In the genomic region with DNA sequence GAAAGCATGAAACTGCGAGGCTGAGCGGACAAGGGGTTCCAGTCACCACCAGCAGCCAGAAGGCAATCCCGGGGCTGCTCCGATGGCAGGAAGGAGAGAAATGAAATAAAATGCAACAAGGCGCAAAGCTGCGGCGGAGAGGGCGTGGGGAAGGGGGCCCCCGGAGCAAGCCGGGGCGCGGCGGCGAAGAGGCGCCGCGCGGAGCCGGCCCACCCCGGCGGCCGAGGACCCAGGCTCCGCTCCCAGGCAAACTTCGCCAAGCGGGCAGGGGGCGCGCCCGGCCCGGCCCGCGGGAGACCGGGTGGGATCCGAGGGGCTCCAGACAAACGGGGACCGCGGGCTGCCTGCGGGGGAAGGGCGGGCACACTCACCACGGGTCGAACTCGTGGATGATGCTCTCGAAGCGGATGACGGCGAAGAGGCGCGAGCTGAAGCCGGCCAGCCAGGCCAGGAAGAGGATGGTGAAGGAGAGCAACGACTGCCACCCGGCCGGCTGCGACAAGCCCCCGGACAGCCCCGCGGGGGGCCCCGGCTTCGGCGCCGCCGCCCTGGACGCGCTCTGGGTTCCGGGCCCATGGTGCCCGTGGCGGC, we compare ENCODE assay signal across 8 mouse cellular contexts. TPM values are rescaled to one million over a fixed set of nuclear protein-coding genes. Genes with fewer than 3 reads are reported as not detected.
DNase-seq lines count a peak whose midpoint lies in the region; ATAC-seq lines count a peak whose summit lies in the region.

No protein-coding gene starts in this region.

- peaks cover 48% of the 10 kb centered on the region for H3K4me1 ChIP-seq in forebrain, embryonic 10.5 days
- peaks cover 45% of the 10 kb centered on the region for H3K4me1 ChIP-seq in neural tube, embryonic 13.5 days (replicated peaks)

- peak overlapping the region; percentile 80 for H3K4me2 ChIP-seq in neural tube, embryonic 13.5 days

- peak overlapping the region; percentile 99 for H3K4me3 ChIP-seq in forebrain, embryonic 10.5 days
- H3K4me3 ChIP-seq in neural tube, embryonic 13.5 days: peak overlapping the region; percentile 99

- WGBS in forebrain, embryonic 10.5 days: under 1% methylated on average over 65 of the region's 65 CpGs
- under 1% methylated on average over 65 of the region's 65 CpGs for WGBS in neural tube, embryonic 13.5 days

- peak overlapping the region; percentile 99 for H3K27ac ChIP-seq in forebrain, embryonic 10.5 days
- H3K27ac ChIP-seq in neural tube, embryonic 13.5 days (replicated peaks): peak overlapping the region; percentile 96

- no peaks in the 10 kb centered on the region for H3K9me3 ChIP-seq in forebrain, embryonic 10.5 days
- H3K9me3 ChIP-seq in neural tube, embryonic 13.5 days: no peaks in the 10 kb centered on the region

- H3K9ac ChIP-seq in neural tube, embryonic 13.5 days: peak overlapping the region; percentile 99

- H3K27me3 ChIP-seq in forebrain, embryonic 10.5 days (ENCODE audit: poor library complexity, severe bottlenecking): no peaks in the 10 kb centered on the region
- no peaks in the 10 kb centered on the region for H3K27me3 ChIP-seq in neural tube, embryonic 13.5 days

- DNase-seq in left cerebral cortex, adult 8-10 months (ENCODE audit: low spot score in 2 of 2): peak; percentile 36 to 40
- DNase-seq in left cerebral cortex, adult 9 months (ENCODE audit: low spot score in 2 of 2): no peak
- peak; percentile 51 for DNase-seq in R1 (ENCODE audit: low read depth, low spot score)
- no peak for DNase-seq in forebrain, embryonic 10.5 days (ENCODE audit: extremely low spot score, low spot score)
- peak; percentile 51 for DNase-seq in liver
- DNase-seq in spleen, adult 12 weeks (ENCODE audit: low spot score): no peak
- DNase-seq in left cerebral cortex, postnatal 10 days (ENCODE audit: extremely low spot score in 1 of 2, low spot score in 2 of 2): no peak

- ATAC-seq in neural tube, embryonic 13.5 days (ENCODE audit: low read depth): peak; percentile 9; the same call in 1 of the 2 replicates

- no peaks in the 10 kb centered on the region for H3K36me3 ChIP-seq in forebrain, embryonic 10.5 days (replicated peaks)
- H3K36me3 ChIP-seq in neural tube, embryonic 13.5 days: no peaks in the 10 kb centered on the region

- intact Hi-C loops in left cerebral cortex, postnatal 10 days (cut with DNase I): no loop called here

RNA-seq across cellular contexts. Expression of a gene that starts 0.7 kb away (rescaled TPM):
- 10 to 100 TPM; 73.3 to 82.4 (median 75.2) TPM for total RNA-seq in left cerebral cortex, adult 8-10 months (2022)
- polyA plus RNA-seq in forebrain, embryonic 10.5 days (2016; fragmentation: Nextera tagmentation; extraction: Ambion mirVana): 85.5 and 86.8 TPM in 2 replicates
- polyA plus RNA-seq in neural tube, embryonic 13.5 days (2015; fragmentation: Nextera tagmentation; extraction: Ambion mirVana): 104 and 112 TPM in 2 replicates
- total RNA-seq in left cerebral cortex, postnatal 10 days (2021): 100 to 1,000 TPM; 103 TPM

Comparison
In these comparisons a context has a peak if more than half of its experiments do, and no peak if none do; other contexts are left out.
1. DNase-seq: peak in left cerebral cortex, adult 8-10 months (2 of 2), R1 (single experiment) and liver (single experiment); none in left cerebral cortex, adult 9 months (0 of 2), forebrain, embryonic 10.5 days (single experiment), spleen, adult 12 weeks (single experiment) and left cerebral cortex, postnatal 10 days (0 of 2).